Mouse (Mus musculus): ENCODE data around the gene Gm20865. TPM values are rescaled to one million over a fixed set of nuclear protein-coding genes. Genes with fewer than 3 reads are reported as not detected.
"Not testable (repeated sequence)": the region's sequence is repeated elsewhere in the genome, so short reads cannot be mapped to it uniquely, and the experiment has no call there.

Gm20865 gene
- polyA plus RNA-seq (2015; fragmentation: Nextera tagmentation; extraction: Ambion mirVana), result not detected in 2 replicates

DNA sequence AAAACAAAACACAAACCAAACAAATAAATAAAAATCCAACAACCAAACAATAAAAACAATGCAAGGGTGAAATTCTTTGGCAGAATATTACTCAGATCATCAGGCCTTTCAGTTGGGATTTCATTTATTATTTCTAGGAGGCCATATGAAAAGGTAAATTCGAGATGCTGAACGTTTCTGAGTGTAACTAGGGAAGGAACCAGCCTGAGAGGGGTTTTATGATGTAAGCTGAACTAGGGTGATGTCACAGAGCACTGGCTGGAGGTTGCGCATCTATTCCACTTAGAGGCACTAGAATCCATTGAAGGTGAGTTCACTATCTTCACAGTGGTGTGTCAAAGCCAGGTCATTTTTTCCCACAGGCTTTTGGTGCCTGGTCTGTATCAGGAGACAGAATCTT is at the start of gene Gm20865:
TSS of gene Gm20865 (plus strand) at position 301 of the 400 bp plus-strand sequence.
- H3K27me3 ChIP-seq; H3K9me3 ChIP-seq; ATAC-seq (ENCODE audit: insufficient number of reproducible peaks, low FRiP score, low TSS enrichment, low read depth); H3K27ac ChIP-seq; H3K36me3 ChIP-seq; H3K4me3 ChIP-seq; H3K4me2 ChIP-seq; H3K9ac ChIP-seq; H3K4me1 ChIP-seq: not testable (repeated sequence)
- no CpG with 5 or more reads among the region's 3 CpGs for WGBS

Other genes with a start within 250 kb of the Gm20865 start
- not detected in 2 replicates for gene Gm29866, start 247.9 kb upstream of the Gm20865 start, polyA plus RNA-seq (2015; fragmentation: Nextera tagmentation; extraction: Ambion mirVana)
- gene Gm20909, start 77.0 kb upstream of the Gm20865 start, polyA plus RNA-seq (2015; fragmentation: Nextera tagmentation; extraction: Ambion mirVana), result not detected in 2 replicates

Data from limb, embryonic 15.5 days (tissue).